Mouse (Mus musculus): ENCODE measurements around the gene Pthlh. TPM values are rescaled to one million over a fixed set of nuclear protein-coding genes. Genes with fewer than 3 reads are reported as not detected.
"Not testable (repeated sequence)": the region's sequence is repeated elsewhere in the genome, so short reads cannot be mapped to it uniquely, and the experiment has no call there.

Pthlh gene
- 1 to 10 TPM; 5.3 to 6.7 TPM for total RNA-seq (2021)

DNA sequence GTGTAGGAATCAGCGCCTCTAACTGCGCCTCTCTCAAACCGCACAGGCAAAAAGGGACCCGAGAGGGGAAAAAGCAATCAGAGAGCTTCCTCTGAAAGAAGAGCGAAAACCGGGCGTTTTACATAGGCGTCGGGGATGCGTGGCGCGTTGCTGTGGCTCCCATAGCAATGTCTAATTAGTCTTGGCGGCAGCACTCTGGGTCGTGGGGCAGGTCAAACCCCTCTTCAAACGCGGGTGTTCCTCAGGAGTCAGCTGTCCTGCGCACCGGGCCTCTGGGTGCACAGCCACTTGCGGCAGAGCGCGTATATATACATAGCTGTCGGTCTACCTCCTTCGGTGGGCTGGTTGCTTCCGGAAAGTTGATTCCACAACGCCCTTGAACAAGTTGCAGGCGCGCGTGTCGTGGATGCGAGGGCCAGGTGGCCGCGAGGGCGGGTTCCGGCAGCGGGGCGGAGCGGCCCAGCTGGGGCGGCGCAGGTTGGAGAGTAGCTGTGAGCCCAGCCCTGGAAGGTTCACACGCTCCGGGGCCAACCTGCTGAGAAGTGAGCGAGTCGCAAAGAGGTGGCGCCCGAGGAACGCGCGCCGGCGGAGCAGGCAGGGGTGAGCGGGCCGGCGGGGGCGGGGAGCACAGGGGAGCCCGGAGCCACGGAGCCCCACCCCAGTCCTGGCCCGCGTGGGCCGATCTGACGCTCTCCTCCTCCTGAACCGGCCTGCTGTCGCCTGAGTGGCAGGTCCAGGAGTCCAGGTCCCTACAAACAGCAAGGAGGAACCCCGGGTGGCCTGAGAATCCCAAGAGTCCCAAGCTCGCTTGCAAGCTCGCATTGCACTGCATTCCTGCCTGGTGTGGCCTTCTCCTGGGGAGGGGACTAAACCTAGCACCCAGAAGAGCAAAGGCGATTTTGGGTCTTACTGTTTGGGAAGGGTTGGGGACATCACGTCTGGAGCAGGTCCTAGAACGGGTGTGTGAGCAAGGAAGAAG lies at the start of gene Pthlh:
Gene Pthlh (minus strand): TSS at position 597 of the 979 bp plus-strand sequence.
- intact Hi-C loops (cut with DNase I): loop anchor here (2.0 to 10.0 kb wide), 3 partner anchors 213 to 691 kb away; no protein-coding TSS in a partner anchor
- DNase-seq (ENCODE audit: low spot score in 2 of 2): peak; percentile 47 to 48

- no peak for DNase-seq (ENCODE audit: low spot score in 2 of 2)
- intact Hi-C loops (cut with DNase I): no loop called here
Measured at GRCm38 (mm10) chr6:147313331-147313730, 49.3 kb upstream of the Pthlh start.

DNA sequence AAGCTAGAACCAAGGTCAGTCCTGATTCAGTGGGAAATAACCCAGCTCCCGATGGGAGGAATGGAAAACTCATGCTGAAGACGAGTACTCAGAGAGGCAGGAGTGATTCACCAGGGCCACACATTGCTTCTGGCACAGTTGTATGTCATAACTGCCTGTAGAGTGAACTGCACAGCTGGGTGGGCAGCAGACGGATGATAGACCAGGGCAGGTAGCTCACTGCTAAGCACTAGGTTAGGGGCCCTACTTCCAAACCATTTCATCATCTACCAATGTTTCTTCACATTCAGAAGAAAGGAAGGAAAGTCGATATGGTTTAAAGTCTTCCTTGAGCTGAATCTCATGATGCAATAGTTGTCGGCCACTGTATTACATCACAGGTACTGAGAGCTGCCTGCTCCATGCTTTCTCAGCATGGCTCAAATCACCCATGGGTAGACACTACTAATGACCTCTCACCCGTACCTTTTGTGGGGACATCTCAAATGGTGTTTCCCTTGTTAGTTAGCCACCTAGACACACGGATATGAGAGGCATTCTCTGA lies 46.5 kb upstream of the Pthlh start:
- intact Hi-C loops (cut with DNase I): no loop called here
- no peak for DNase-seq (ENCODE audit: low spot score in 2 of 2)

DNA sequence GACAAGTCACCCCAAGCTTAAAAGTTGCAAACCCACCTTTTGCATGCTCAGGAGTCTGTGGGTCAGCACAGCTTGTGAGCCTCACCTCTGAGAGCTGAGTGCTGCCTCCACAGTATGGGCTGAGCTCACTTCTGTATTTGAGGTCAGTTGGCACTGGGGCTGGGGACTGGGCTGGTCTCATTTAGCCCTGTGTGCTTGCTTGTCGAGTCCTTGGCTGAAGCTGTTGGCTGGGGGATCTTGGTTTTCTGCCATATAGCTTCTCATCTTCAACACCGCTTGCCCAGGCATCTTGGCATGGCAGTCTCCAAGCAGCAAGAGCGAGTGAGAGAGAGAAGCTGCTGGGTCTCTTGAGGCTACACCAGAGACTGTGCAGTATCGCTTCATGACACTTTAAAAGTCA lies 46.1 kb upstream of the Pthlh start:
- intact Hi-C loops (cut with DNase I): no loop called here
- DNase-seq (ENCODE audit: low spot score in 2 of 2): no peak

DNA sequence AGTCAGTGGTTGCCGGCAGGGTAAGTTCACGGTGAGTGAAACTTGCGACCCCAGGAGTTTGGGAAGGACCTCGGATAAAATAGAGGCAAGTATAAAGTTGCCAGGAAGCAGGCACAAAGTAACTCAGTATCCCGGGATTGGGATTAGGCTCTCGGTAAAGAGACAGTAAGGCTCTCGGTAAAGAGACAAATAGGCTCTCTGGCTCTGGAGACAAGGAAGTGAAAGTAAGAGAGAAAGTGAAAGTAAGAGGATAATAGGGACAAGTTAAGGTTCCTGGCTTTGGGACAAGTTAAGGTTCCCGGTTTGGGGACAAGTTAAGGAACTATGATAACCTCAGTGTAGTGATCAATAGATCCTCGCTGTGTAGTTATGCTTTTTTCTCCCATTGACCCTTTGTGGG lies 40.3 kb upstream of the Pthlh start:
- peak in 1 of 2 experiments; percentile 11 for DNase-seq (ENCODE audit: low spot score in 2 of 2)
- intact Hi-C loops (cut with DNase I): not testable (repeated sequence)

- intact Hi-C loops (cut with DNase I): no loop called here
- DNase-seq (ENCODE audit: low spot score in 2 of 2): peak in 1 of 2 experiments; percentile 72
Measured at GRCm38 (mm10) chr6:147299607-147300006, 35.6 kb upstream of the Pthlh start.

GRCm38 (mm10) chr6:147279309-147279708 lies 15.3 kb upstream of the Pthlh start:
- no peak for DNase-seq (ENCODE audit: low spot score in 2 of 2)
- intact Hi-C loops (cut with DNase I): no loop called here

GRCm38 (mm10) chr6:147268143-147268790 lies 4.3 kb upstream of the Pthlh start:
- intact Hi-C loops (cut with DNase I): loop anchor here (10.0 kb wide), 1 partner anchor 687 kb away; no protein-coding TSS in a partner anchor
- DNase-seq (ENCODE audit: low spot score in 2 of 2): no peak

DNA sequence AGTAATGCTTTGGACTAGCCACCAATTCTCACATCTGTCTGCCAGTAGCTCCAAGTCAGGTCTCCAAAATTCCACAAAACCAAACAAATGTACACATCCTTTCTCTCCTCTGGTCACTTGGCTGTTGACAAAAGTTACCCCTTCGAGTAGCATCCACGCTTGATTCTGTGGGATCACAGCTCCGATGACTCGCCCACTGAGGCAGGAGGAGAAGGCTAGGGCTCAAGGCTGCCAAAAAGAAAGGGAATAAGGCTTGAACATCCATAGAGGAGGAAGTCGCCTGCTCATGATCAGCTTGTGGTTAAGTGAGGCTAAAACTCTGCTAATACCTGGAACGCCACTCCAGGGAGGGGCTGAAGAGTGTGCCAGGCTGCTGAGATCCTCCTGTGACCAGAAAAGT lies 2.5 kb upstream of the Pthlh start:
- DNase-seq (ENCODE audit: low spot score in 2 of 2): no peak
- intact Hi-C loops (cut with DNase I): loop anchor here (10.0 kb wide), 1 partner anchor 688 kb away; no protein-coding TSS in a partner anchor

DNA sequence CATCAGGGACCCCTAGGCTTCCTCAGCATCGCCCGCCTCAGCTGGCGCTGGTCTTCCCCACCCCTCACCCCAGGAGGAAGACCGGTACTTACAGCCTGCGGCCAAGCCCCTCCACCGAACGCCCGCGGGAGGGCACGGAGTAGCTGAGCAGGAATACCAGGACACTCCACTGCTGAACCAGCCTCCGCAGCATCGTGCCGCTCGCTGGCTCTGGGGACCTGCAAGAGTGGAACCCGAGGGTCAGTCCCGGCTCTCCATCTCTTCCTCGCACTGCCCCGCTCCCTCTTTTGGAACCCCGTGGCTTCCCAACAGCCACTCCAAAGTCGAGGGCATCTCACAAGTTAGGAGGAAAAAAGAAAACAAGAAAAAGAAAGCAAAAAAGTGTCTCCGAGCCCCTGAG lies 805 bp downstream of the Pthlh start:
- peak in 1 of 2 experiments; percentile 5 for DNase-seq (ENCODE audit: low spot score in 2 of 2)
- intact Hi-C loops (cut with DNase I): loop anchor here (2.0 to 10.0 kb wide), 3 partner anchors 214 to 692 kb away; no protein-coding TSS in a partner anchor

GRCm38 (mm10) chr6:147261616-147262015 lies 2.4 kb downstream of the Pthlh start:
- DNase-seq (ENCODE audit: low spot score in 2 of 2): no peak

DNA sequence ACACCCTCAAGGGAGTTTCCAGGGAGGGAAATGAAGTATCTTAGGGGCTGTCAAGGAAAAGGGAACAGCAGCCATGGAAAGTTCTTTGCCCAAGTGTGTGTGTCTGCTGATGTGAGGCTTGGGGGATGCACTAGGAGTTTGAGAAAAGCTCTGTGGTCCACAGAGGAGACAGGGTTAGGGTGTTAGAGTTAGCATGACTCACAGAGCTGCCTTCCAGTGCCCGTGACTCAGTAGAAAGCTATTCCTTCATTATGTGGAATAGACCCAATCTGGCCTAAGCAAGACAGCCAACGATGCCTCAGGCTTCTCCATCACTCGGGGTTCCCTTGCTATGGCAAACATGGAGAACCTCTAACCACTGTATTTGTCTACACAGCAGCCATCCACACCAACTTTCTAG lies 3.2 kb downstream of the Pthlh start:
- DNase-seq (ENCODE audit: low spot score in 2 of 2): no peak
- intact Hi-C loops (cut with DNase I): loop anchor here (5.0 to 10.0 kb wide), 2 partner anchors 552 to 694 kb away; no protein-coding TSS in a partner anchor

More at GRCm38 (mm10) chr6:147261616-147262015, 2.4 kb downstream of the Pthlh start:
- intact Hi-C loops (cut with DNase I): loop anchor here (2.0 to 10.0 kb wide), 3 partner anchors 215 to 693 kb away; no protein-coding TSS in a partner anchor

- intact Hi-C loops (cut with DNase I): no loop called here
- peak in 1 of 2 experiments; percentile 47 for DNase-seq (ENCODE audit: low spot score in 2 of 2)
Measured at GRCm38 (mm10) chr6:147247782-147248181, 16.2 kb downstream of the Pthlh start.

DNA sequence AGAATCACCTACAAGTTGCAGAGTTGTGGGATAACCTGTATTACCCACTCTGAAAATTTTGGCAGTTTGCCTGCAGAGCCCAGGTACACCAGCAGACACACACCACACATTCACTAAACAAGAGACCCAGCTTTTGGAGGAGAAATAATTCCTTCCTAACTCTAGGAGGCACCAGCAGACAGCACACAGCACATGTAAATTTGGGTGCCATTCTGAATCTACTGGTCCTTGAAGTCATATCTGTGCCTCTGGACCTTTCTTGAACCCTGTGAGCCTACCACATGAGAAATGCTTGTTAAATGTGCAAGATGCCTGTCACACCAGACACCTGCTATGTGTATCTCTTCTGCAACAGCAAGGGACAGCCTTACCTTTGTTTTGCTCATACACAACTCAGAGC lies 19.7 kb downstream of the Pthlh start:
- intact Hi-C loops (cut with DNase I): loop anchor here (5.0 kb wide), 1 partner anchor 568 kb away; no protein-coding TSS in a partner anchor
- DNase-seq (ENCODE audit: low spot score in 2 of 2): no peak

- intact Hi-C loops (cut with DNase I): loop anchor here (5.0 kb wide), 1 partner anchor 569 kb away; no protein-coding TSS in a partner anchor
- DNase-seq (ENCODE audit: low spot score in 2 of 2): no peak
Measured at GRCm38 (mm10) chr6:147243655-147244054, 20.3 kb downstream of the Pthlh start.

DNA sequence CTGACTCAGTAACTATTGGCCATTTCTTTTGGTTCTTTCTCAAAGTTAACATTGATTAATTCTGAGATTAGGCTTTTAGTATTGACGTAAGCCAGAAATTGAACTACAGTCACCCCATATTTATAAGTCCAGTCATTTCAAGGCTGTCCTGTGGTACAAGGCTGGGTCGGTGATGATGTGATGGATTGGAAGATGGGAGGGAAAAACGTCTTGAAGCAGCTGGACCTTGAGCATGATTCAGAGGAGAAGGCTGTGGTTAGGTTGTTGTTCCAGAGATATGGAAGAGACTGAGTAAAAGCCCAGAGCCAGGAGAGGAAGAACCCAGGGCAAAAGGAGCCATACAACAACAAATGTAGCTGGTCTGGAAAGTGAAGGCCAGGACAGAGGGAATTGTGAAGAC lies 22.4 kb downstream of the Pthlh start:
- no peak for DNase-seq (ENCODE audit: low spot score in 2 of 2)
- intact Hi-C loops (cut with DNase I): loop anchor here (5.0 kb wide), 1 partner anchor 571 kb away; no protein-coding TSS in a partner anchor

- intact Hi-C loops (cut with DNase I): loop anchor here (5.0 kb wide), 1 partner anchor 572 kb away; no protein-coding TSS in a partner anchor
- peak; percentile 50 to 60 for DNase-seq (ENCODE audit: low spot score in 2 of 2)
Measured at GRCm38 (mm10) chr6:147240203-147240804, 23.7 kb downstream of the Pthlh start.

- intact Hi-C loops (cut with DNase I): no loop called here
- no peak for DNase-seq (ENCODE audit: low spot score in 2 of 2)
Measured at GRCm38 (mm10) chr6:147226696-147227095, 37.3 kb downstream of the Pthlh start.

- intact Hi-C loops (cut with DNase I): no loop called here
- peak; percentile 5 to 19 for DNase-seq (ENCODE audit: low spot score in 2 of 2)
Measured at GRCm38 (mm10) chr6:147219099-147219498, 44.9 kb downstream of the Pthlh start.
